Mouse (Mus musculus): ENCODE data around the gene Pde4c. TPM values are rescaled to one million over a fixed set of nuclear protein-coding genes. Genes with fewer than 3 reads are reported as not detected.

The Pde4c gene
- total RNA-seq, 2 experiments from 2014 or later = 1.4 to 2.0 TPM

DNA sequence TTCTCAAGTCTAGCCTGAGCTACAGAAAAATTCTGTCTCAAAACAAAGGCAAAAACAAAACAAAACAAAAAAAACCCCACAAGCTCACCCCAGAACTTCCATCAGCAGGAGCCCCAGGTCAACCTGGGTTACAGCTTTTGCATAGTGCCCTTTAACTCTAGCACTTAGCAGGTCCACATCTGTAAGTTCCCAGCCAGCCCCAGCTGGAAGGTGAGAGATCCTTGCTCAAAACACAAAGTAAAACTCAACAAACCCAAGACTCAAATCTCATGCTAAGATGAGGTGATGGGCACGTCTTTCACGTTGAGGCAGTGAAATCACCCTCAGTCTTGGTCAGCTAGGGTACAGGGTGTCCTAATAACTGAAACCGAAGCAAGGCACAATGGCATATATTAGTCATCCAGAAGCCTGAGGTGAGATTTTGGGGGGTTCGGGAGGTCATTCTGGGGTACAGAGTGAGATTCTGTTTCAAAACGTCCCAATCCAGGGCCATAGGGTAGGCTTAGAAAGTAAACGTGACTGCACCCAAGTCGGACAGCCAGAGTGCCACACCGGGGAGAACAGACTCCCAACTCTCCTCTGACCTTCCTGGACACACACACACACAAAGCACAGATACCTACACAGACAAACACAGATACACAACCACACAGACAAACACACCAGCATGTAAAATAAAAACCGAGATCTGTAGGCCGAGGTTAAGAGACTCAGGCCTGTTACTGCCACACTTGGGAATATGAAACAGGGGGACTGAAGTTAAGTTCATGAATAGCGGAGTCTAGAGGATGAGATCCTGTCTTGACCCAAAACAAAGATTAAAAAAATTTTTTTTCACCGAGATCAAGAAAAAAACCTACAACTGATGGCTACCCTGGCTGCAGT is 25.9 kb upstream of the Pde4c start:
- peak in 1 of 2 experiments; percentile 45 for DNase-seq

DNA sequence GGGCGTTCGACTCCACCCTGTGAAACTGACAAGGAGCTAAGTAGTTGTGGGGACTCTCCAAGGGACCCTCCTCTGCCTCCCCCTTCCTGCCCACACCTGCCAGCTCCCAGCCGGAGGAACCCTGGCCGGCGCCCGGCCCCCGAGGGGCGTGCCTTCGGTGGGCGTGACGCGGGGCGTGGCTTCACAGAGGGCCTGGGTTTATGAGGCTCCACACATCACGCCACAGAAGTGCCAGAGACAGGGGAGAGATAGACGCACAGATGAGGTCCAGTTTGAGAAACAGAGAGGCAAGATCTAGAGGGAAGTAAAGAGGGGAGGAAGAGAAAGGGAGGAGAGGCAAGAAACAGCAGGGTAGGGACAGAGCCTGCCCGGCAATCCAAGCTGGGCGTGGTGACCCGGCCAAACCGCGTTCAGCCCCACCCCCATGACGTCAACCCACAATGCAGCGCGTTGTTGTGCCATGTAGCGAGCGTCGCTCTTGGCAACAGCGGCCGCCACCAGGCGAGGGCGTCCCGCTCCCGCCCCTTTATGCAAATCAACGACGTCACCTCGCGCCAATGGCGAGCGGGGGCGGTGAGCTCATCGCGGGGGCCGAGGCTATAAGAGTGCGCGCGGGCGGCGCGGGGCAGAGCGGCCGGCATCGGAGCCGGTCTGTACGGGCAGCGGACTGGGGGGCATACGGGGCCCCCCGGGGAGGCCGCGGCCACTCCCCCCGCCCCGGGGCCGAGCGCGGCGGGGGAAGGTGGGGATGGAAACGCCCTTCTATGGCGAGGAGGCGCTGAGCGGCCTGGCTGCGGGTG is 25.0 kb upstream of the Pde4c start, which contains the start of gene Jund:
Gene Jund (plus strand): TSS at position 640 of the 800 bp plus-strand sequence.
- DNase-seq = peak; percentile 99

GRCm38 (mm10) chr8:70699116-70699833 is 24.2 kb upstream of the Pde4c start:
- DNase-seq = no peak

GRCm38 (mm10) chr8:70699834-70700554 is 23.5 kb upstream of the Pde4c start:
- peak; percentile 86 to 87 for DNase-seq

GRCm38 (mm10) chr8:70700555-70700922 is 23.0 kb upstream of the Pde4c start:
- DNase-seq = peak; percentile 93 to 94

DNA sequence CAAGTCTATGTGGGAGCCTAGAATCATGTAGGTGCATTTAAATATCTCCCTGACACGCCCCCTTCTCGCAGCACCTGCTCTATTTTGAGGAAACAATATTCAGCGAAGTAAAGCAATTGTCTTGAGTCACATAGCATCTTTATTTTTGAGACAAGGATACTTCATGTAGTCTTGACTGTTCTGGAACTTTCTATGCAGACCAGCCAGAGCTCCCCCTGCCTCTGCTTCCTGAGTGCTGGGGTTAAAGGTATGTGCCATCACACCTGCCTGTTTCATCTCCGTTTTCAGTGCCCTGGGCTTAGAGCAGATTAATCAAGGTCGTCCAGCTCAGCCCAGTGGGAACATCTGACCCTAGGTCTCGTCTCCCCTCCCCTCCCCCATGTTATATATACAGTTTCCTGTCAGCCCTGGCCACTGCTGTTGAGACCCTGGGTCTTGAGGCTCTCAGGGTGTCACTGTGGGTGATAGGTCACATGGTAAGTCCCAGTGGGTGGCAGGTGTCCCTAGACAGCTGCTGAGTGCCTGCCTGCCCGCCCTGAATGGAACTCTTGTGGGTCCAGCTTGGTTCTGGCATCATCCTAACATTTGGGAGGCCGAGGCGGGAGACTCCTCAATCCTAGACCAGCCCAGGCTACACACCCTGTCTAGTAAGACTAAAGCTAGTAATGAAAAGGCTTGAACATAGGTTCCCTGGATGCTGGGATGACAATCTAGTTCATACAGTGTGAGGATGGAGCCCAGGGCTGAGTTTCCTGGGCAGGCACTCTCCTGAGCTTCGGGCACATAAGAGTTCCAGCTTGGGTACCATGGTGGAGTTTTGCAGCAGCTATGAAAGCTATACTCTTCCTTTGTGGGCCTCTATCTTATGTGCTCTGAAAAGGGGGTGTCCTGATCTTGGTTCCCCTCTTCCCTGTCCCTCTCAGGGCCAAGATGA is 22.2 kb upstream of the Pde4c start:
- no peak for DNase-seq

- peak in 1 of 2 experiments; percentile 53 for DNase-seq
These were observed 21.3 kb upstream of the Pde4c start for GRCm38 (mm10) chr8:70701982-70702841.

DNA sequence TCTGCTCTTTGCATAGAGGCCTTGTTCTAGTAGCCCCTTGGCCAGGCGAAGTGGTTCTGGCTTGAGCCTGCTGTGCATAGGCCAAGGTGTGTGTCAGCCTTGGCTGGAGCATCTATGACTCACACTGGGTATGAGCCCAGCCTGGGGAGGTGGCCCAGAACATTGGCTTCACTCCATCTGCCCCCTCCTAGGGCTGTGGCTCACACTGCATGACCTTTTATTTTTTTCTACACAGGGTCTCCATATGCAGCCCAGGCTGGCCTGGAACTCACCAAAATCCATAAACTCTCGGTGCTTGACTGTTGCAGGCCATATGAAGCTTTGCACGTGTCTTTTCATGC is 20.7 kb upstream of the Pde4c start:
- DNase-seq = peak; percentile 90 to 92

DNA sequence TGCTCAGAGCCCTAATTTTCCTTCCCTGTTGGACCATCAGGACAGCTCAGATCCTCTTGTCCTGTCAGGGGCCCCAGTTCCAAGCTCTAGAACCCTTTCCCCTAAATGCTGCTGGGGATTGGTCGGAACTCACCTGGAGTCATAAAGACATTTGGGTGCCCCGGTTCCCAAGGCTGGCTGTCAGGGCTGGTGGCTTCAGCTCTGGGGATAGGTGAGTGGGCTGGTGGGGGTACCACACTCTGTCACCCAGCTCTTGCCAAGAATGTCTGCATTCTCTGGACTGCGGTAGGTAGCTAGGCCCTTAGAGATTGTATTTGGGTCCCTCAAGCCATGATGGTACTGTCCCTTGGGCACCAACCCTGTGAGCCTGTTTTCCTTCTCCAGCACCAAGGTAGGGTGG is 20.2 kb upstream of the Pde4c start, which contains the start of gene Iqcn:
Gene Iqcn (plus strand): TSS at position 171 of the 400 bp plus-strand sequence.
- no peak for DNase-seq

DNA sequence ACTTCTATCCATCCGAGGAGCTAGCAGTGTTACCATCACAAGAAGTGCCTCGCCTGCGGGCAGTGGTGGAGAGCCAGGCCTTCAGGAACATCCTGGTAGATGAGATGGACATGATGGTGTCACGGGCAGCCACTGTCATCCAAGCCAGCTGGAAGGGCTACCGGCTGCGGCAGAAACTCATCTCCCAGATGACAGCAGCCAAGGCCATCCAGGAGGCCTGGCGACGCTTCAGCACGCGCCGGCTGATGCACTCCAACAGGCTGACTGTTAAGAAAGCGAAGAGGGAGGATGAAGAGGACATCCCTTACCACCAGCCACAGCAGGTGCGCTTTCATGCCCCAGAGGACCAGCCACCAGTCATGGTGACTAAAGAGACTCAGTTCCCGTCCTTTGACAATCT is 15.2 kb upstream of the Pde4c start:
- no peak for DNase-seq

DNA sequence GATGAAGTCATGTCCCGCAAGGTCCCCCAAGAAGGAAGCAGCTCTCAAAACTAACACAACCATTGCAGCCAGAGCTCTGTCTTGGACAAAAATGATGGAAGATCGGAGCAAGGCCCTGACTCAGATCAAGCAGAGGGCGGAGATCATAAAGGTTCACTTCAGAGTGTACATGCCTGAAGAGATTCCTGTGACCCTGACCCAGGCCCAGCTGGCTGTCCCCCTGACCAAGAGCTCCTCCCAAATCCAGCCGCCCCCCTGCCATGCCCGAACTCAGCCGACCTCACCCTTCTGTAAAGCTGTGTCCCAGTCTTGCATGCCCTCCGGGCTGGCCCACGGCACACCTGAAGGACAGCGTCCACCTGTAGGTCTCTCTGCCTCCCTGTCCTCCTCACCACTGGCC is 13.7 kb upstream of the Pde4c start:
- no peak for DNase-seq

DNA sequence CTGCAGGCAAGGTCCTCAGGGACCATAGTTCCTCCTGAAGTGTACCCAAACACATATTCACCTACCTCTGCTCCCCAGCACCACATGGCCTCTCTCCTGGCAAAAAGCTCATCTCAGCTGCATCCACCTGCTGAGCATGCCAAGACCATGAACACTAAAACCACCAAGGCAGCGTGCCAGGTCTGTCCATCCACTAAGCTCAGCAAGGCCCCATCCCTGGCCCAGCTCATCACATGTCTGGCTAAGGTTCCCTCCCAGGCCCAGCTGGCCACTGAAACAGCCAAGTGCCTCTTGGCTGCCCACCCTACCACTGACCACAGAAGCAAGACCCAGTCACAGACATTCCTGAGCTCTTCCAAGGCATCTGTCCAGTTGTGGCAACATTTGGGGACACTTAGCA is 13.2 kb upstream of the Pde4c start:
- DNase-seq = peak; percentile 36 to 55

DNA sequence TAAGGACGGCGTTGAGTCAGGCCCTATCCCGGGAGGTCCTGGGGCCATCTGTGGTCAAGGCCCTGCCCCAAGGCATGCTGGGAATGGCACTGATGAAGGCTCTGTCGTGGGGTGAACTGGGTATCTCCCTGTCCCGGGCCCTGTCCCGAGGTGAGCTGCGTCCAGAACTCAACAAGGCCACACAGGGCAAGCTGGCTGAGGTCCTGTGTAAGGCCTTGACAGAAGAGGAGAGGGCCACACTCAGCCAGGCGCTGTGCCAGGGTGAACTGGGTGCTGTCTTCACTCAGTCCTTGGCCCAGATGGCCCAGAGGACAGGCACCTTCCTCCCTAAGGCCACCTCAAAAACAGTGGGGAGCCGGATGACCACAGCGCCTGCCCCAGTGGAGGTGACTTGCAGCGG is 12.5 kb upstream of the Pde4c start:
- no peak for DNase-seq

DNA sequence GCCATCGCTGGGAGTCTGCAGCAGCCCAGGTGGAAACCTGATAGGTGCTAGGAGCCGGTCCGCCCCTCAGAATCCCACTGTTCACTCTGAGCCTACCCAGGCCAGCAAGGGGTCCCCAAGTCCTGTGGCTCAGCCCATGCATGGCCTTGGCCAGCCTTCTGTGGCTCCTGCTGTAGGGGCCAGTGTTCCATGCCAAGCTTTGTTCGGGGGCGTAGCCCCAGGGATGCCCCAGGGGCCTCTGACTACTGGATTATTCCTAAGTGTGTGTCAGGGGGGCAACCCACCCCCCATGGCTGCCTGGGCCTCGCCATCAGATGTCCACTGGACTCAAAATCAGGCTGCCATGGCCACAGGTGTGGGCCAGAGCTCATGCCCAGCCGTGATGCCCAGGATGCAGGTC is 9.5 kb upstream of the Pde4c start:
- no peak for DNase-seq

DNA sequence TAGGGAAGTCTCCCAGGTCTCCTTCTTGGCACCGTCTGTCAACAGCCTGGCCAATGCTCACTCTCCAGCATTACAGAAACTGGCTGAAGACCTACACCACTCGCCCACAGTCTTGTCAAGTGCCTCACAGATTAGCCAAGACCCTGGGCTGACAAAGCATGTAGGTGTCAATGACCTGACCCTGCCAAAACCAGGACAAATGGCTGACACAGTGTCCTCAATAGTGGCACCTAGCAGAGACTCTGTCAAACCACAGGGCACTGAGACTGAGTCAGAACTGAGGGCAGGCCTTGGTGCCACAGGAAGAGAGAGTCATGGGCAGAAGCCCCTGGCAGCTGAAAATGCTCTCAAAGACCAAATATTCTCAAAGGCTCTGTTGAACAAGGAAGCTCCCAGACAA is 8.4 kb upstream of the Pde4c start:
- DNase-seq = no peak

- DNase-seq = no peak
These were observed 6.8 kb upstream of the Pde4c start for GRCm38 (mm10) chr8:70716521-70717400.

DNA sequence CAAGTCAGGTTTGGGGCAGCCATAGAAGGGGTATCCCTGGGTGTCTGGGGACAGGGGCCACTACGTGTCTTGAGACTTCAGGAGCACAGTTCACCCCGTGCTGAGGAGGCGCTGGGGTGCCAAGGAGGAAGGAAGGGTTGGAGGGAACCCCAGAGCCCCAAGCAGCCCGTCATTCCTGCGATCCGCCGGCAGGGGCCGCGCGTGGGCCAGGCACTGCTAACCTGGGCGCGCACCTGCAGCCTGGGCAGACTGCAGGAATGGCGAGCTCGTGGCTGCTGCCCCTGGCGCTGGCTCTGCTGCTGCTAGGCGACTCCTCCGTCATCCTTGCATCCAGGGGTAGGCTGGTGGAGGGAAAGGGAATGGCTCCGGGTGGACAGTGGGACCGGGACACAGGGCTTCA is 5.2 kb upstream of the Pde4c start, which contains the start of gene Gm3336:
Gene Gm3336 (plus strand): TSS at position 247 of the 400 bp plus-strand sequence.
- peak; percentile 56 to 73 for DNase-seq

GRCm38 (mm10) chr8:70719796-70720270 is 3.7 kb upstream of the Pde4c start:
- peak; percentile 33 to 55 for DNase-seq

All from heart, adult 18-20 months (tissue).